Mouse (Mus musculus): ENCODE data around the gene 2310034G01Rik.

Gene 2310034G01Rik

GRCm38 (mm10) chr19:46350168-46350932 lies at the start of gene 2310034G01Rik:
Gene 2310034G01Rik (minus strand): TSS chr19:46350302.
- no peak for DNase-seq (ENCODE audit: low spot score in 2 of 2)

- DNase-seq (ENCODE audit: low spot score in 2 of 2), result no peak
These were observed 49.8 kb upstream of the 2310034G01Rik start for GRCm38 (mm10) chr19:46399886-46400285.

GRCm38 (mm10) chr19:46399372-46399771 lies 49.3 kb upstream of the 2310034G01Rik start:
- DNase-seq (ENCODE audit: low spot score in 2 of 2), result no peak

GRCm38 (mm10) chr19:46398401-46398800 lies 48.3 kb upstream of the 2310034G01Rik start:
- DNase-seq (ENCODE audit: low spot score in 2 of 2), result no peak

DNA sequence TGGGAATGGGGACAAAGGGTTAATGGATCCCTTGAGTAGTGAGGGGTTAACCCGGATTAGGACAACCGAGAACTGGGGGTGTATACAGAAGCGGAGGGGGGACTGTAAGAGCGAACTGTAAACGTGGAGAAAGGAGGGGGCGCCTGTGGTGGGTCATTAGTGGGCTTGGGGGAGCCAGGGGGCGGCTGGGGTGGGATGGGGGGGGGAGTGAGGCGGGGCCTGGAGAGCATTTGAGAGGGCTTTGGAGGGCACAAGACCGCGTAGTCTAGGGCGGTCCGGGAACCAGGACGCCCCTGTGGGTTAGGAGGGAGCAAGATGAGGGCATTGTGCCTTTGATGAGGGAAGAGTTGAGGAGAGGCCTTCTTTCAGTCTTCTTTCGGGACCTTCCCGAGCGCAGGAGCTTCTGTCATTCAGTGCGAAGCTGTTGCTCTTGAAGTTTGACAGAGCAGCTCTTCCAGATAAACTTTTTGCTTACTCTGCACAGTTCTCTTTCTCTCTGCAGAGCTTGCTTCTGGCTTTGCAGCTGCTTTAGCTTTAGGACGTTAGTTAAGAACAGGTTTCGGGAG lies 47.4 kb upstream of the 2310034G01Rik start:
- DNase-seq (ENCODE audit: low spot score in 2 of 2), result no peak

- peak; percentile 98 for DNase-seq (ENCODE audit: low spot score in 2 of 2)
These were observed 46.8 kb upstream of the 2310034G01Rik start, which contains the start of gene Sufu for GRCm38 (mm10) chr19:46396686-46397435. Gene Sufu (plus strand): TSS chr19:46396896.

DNA sequence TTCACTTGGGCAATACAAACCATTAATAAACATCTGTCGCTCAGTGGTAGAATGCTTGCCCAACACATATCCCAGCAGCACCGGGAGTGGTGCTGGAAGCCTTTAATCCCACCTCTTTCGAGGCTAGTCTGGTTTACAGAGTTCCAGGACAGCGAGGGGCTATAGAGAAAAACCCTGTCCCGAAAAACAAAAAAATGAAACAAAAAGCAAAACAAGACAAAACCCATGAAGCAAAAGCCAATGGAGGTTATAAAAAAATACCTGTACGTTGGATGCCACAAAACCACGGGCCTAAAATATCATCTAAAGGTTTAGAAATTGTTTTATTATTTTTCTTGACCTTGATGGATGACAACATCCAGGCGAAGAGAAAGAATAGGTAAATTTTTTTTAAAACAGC lies 46.0 kb upstream of the 2310034G01Rik start:
- no peak for DNase-seq (ENCODE audit: low spot score in 2 of 2)

GRCm38 (mm10) chr19:46395109-46396009 lies 45.3 kb upstream of the 2310034G01Rik start, which contains the start of gene Actr1a:
Gene Actr1a (minus strand): TSS chr19:46395748.
- peak; percentile 95 to 97 for DNase-seq (ENCODE audit: low spot score in 2 of 2)

GRCm38 (mm10) chr19:46394712-46395108 lies 44.6 kb upstream of the 2310034G01Rik start:
- no peak for DNase-seq (ENCODE audit: low spot score in 2 of 2)

DNA sequence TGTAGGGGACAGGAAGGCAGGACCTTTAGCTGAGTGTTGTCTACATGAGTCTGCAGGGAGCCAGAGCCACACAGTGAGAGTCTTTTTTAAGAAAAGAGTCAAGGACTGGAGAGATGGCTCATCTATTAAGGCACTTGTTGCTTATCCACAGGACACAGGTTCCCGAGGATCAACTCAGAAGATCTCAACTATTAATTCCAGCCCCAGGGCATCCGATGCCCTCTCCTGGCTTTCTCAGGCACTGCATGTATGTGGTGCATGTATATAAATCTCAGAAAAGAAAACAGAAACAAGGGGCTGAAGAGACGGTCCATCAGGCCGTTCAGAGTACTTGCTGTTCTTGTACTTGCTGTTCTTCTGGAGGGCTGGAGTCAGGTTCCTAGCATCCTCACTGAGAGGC lies 41.9 kb upstream of the 2310034G01Rik start:
- no peak for DNase-seq (ENCODE audit: low spot score in 2 of 2)

DNA sequence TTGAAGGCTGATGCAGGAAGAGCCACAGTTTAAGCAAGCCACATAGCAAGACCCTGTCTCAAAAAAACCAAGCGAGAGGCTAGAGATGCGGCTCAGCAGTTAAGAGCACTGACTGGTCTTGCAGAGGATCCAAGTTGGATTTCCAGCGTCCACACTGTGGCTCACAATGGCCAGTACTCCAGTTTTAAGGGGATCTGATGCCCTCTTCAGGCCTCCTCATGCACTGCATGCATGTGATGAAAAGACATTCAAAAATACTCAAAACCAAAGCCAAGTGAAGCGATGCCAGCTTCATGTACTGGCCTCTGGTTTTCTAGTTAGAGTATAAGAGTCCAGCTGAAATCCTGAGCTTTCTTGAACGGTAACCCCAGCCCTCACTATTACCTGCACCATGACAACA lies 39.8 kb upstream of the 2310034G01Rik start:
- no peak for DNase-seq (ENCODE audit: low spot score in 2 of 2)

GRCm38 (mm10) chr19:46382275-46382674 lies 32.2 kb upstream of the 2310034G01Rik start:
- no peak for DNase-seq (ENCODE audit: low spot score in 2 of 2)

- no peak for DNase-seq (ENCODE audit: low spot score in 2 of 2)
These were observed 25.8 kb upstream of the 2310034G01Rik start for GRCm38 (mm10) chr19:46375891-46376290.

DNA sequence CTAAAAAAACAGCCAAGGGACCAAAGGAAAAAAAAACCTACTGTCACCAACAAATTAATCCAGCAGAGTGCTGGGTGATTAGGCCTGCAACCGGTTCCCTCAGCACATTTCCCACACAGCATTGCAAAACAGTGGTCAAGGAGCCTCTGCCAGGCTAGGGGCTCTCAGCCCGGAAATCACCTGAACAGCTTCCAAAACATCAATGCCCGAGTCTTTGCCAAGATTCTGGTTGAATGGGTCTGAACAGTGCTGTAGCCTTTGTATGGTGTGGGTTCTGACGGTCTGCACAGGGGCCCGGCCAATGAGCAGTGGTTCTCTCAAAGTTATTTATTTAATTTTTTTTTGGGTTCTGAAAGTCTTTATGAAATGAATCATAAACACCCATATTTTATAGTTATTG lies 25.4 kb upstream of the 2310034G01Rik start:
- DNase-seq (ENCODE audit: low spot score in 2 of 2), result no peak

GRCm38 (mm10) chr19:46374477-46375088 lies 24.5 kb upstream of the 2310034G01Rik start:
- DNase-seq (ENCODE audit: low spot score in 2 of 2), result no peak

GRCm38 (mm10) chr19:46369204-46369603 lies 19.1 kb upstream of the 2310034G01Rik start:
- peak; percentile 47 to 54 for DNase-seq (ENCODE audit: low spot score in 2 of 2)

DNA sequence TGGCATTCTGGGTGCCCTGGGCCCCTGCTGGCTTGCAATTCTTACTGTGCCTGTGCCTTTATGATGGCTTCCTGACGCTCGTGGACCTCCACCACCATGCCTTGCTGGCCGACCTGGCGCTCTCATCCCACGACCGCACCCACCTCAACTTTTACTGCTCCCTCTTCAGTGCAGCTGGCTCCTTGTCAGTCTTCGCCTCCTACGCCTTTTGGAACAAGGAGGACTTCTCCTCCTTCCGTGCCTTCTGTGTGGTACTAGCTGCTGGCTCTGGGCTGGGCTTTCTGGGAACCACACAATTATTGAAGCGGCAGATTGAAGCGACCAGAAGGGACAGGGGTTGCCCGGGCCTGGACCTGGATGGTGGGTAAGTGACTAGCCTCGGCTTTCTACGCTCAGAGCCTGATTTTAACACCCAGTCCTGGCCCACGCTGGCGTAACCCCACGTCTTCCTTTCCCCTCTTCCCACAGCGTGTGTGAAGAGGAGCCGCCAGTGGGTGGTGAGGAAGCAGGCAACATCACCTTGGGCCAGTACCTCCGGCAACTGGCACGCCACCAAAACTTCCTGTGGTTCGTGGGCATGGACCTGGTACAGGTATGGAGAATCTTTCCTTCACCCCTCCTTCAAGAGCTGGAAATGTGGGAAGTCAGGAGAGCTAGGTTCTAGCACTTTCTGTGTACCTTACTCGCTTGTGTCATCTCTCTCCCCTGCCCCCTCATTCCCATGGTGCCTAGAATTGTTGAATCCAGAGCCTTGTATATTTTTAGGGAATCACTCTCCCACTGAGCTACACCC lies 17.9 kb upstream of the 2310034G01Rik start:
- DNase-seq (ENCODE audit: low spot score in 2 of 2), result peak; percentile 50 to 66

- DNase-seq (ENCODE audit: low spot score in 2 of 2), result no peak
These were observed 13.3 kb upstream of the 2310034G01Rik start for GRCm38 (mm10) chr19:46363294-46364009.

GRCm38 (mm10) chr19:46362104-46362503 lies 12.0 kb upstream of the 2310034G01Rik start:
- DNase-seq (ENCODE audit: low spot score in 2 of 2), result no peak
